Mouse (Mus musculus) erythroblast, embryonic 14.5 days (primary cell): ENCODE measurements around the gene H1foo. TPM values are rescaled to one million over a fixed set of nuclear protein-coding genes. Genes with fewer than 3 reads are reported as not detected.

Experiments used
- H3K27me3 ChIP-seq: 2 replicates; pipeline ENCODE4 v1.6.1; 2012; ENCODE audit warnings: inconsistent platforms; ENCODE audit not compliant: control insufficient read depth
- H3K36me3 ChIP-seq: 2 replicates; pipeline ENCODE4 v1.6.1; 2012; ENCODE audit warnings: mild to moderate bottlenecking, inconsistent platforms; ENCODE audit not compliant: control insufficient read depth
- H3K4me1 ChIP-seq: 2 replicates; pipeline ENCODE4 v1.6.1; 2012; ENCODE audit warnings: inconsistent platforms; ENCODE audit not compliant: control insufficient read depth
- H3K4me3 ChIP-seq: replicated peaks from 2 replicates; pipeline ENCODE3; 2012; ENCODE audit warnings: moderate library complexity, mild to moderate bottlenecking, inconsistent platforms
- H3K9me3 ChIP-seq: 2 replicates; pipeline ENCODE4 v1.6.1; 2012; ENCODE audit warnings: low read length, inconsistent platforms, mixed read lengths; ENCODE audit not compliant: control insufficient read depth
- GATA1 ChIP-seq: IDR thresholded peaks from 2 replicates; pipeline ENCODE4 v1.6.1; 2012; ENCODE audit warnings: low read length, inconsistent platforms, mixed read lengths
- TAL1 ChIP-seq: IDR thresholded peaks from 3 replicates; pipeline ENCODE4 v1.6.1; 2012; ENCODE audit warnings: low read length, inconsistent platforms, mixed read lengths
- polyA plus RNA-seq: library from polyadenylated mRNA; stranded (reverse); fragments of >175 nt; gene quantifications from 2 replicates; pipeline ENCODE4 v1.2.3, GENCODE M21; 2012

H1foo gene
- polyA plus RNA-seq, 1 experiment: not detected

- TF ChIP-seq TAL1: no peak
- TF ChIP-seq GATA1: no peak
- no peaks in the 10 kb centered on the region for H3K36me3 ChIP-seq
- H3K9me3 ChIP-seq: no peaks in the 10 kb centered on the region
- no peaks in the 10 kb centered on the region for H3K27me3 ChIP-seq
- no peak overlapping the region for H3K4me3 ChIP-seq
- no peaks in the 10 kb centered on the region for H3K4me1 ChIP-seq
These were observed 28.6 kb downstream of the H1foo start for GRCm38 (mm10) chr6:115973139-115973875.

- no peak for TF ChIP-seq TAL1
- no peak for TF ChIP-seq GATA1
- Histone ChIP-seq H3K36me3 (no peaks in the 10 kb centered on the region), H3K27me3 (no peaks in the 10 kb centered on the region), H3K4me1 (no peaks in the 10 kb centered on the region), H3K9me3 (no peaks in the 10 kb centered on the region), H3K4me3 (no peak overlapping the region)
These were observed 29.3 kb downstream of the H1foo start for GRCm38 (mm10) chr6:115973881-115974662.

- no peaks in the 10 kb centered on the region for H3K4me1 ChIP-seq
- H3K36me3 ChIP-seq: no peaks in the 10 kb centered on the region
- TF ChIP-seq GATA1: no peak
- no peak for TF ChIP-seq TAL1
- no peaks in the 10 kb centered on the region for H3K27me3 ChIP-seq
- no peak overlapping the region for H3K4me3 ChIP-seq
- no peaks in the 10 kb centered on the region for H3K9me3 ChIP-seq
These were observed 30.9 kb downstream of the H1foo start for GRCm38 (mm10) chr6:115975606-115976005.

DNA sequence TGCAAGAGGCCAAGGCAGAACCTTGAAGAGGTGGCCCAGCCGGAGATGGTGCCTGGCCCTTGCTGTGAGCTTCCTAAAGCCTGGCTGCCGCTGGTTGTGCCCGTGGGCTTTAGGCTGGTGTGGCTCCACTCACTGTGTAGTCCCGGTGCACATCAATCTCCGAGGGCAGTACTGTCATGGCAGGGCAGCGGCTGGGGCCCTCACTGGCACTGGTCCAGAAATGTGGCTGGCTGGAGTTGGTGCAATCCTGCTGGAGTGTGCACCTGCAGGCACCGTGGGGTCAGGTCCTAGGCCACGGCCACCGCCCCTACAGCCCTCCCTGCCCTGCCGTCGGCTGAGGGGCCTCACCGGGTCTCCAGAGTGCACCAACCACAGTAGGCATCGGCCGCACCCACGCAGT is 33.1 kb downstream of the H1foo start:
- TF ChIP-seq TAL1 (no peak), GATA1 (no peak)
- H3K4me1 ChIP-seq: no peaks in the 10 kb centered on the region
- H3K27me3 ChIP-seq: no peaks in the 10 kb centered on the region
- H3K36me3 ChIP-seq: no peaks in the 10 kb centered on the region
- H3K9me3 ChIP-seq: no peaks in the 10 kb centered on the region
- H3K4me3 ChIP-seq: no peak overlapping the region

DNA sequence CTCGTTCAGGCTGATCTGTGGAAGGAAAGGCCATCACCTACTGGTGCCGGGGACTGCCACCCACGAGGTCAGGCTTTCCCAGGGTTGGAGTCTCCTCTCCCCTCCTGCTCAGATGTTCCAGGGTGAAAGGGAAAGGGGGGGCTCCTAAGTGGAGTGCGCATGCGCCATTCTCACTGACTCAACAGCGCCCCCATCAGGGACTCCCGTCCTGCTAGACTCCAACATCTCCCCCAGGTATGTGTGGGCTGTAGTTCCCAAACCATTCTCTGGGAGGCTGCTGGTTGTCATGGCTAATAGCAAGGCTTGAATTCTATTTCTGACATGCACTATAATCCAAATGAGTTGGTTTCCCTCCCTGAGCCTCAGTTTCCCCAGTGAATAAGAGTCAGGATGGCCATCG is 33.9 kb downstream of the H1foo start:
- no peak overlapping the region for H3K4me3 ChIP-seq
- no peaks in the 10 kb centered on the region for H3K36me3 ChIP-seq
- H3K9me3 ChIP-seq: no peaks in the 10 kb centered on the region
- no peaks in the 10 kb centered on the region for H3K4me1 ChIP-seq
- TF ChIP-seq TAL1: no peak
- TF ChIP-seq GATA1: no peak
- no peaks in the 10 kb centered on the region for H3K27me3 ChIP-seq

- TF ChIP-seq GATA1 (no peak), TAL1 (no peak)
- H3K4me1 ChIP-seq: no peaks in the 10 kb centered on the region
- H3K36me3 ChIP-seq: no peaks in the 10 kb centered on the region
- no peak overlapping the region for H3K4me3 ChIP-seq
- H3K27me3 ChIP-seq: no peaks in the 10 kb centered on the region
- H3K9me3 ChIP-seq: no peaks in the 10 kb centered on the region
These were observed 38.2 kb downstream of the H1foo start for GRCm38 (mm10) chr6:115982889-115983288.

DNA sequence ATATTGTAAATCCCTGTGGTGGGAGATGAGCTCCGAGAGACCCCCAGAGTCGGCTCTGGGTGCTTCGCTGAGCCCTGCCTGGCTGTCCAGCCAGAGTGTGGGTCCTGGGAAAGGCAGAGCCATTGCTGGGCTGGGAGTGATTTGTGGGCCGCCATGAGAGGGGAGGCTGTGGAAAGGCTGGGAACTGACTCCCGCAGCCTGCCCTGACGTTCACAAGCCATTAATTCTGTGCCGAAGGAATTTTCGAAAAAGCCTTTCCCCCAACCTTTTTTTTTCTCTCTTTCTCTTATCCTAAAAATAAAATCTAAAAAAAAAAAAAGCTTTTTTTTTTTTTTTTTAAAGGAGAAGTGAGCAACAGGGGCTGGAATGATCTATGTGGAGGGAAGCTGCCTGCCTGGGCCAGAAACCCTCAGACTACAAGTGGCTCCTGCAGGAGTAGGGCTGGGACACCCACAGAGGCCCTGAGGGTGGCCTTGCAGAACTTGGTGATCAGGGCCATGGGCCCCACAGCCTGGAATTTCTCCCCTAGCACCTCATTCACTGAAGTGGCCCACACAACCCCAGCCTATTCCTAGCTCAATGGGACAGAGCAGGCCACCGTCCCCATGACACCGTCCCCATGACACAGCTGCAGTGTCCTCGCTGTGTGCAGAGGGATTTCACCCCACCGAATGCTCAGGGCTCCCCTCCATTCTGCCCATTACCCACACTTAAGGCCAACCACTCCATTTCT is 38.7 kb downstream of the H1foo start:
- TF ChIP-seq GATA1: no peak
- no peak for TF ChIP-seq TAL1
- no peaks in the 10 kb centered on the region for H3K4me1 ChIP-seq
- H3K9me3 ChIP-seq: no peaks in the 10 kb centered on the region
- H3K27me3 ChIP-seq: no peaks in the 10 kb centered on the region
- H3K36me3 ChIP-seq: no peaks in the 10 kb centered on the region
- H3K4me3 ChIP-seq: no peak overlapping the region

DNA sequence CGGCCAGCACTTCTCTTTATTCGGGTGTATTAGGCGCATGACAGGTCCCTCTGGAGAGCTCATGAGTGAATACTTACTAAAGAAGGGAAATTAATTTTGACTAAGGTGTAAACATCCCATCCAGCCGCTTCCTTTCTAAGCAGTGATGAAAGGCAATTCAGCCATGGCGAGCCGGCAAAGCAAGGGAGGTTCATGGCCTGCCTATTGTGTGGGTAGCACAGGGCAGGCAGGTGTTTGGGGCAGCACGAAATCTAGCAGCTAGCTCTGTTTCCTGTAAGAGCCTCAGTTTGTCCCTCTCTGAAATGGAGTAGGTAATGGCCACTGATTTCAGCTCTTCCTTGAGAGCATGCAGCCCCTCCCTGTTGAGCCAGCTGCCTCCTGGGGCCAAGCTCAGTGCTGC is 39.8 kb downstream of the H1foo start:
- H3K27me3 ChIP-seq: 0 out of 2 replicates have a peak, but pooled peaks cover 3% of the 10 kb centered on the region
- H3K36me3 ChIP-seq: no peaks in the 10 kb centered on the region
- TF ChIP-seq TAL1 (no peak), GATA1 (no peak)
- no peaks in the 10 kb centered on the region for H3K4me1 ChIP-seq
- H3K9me3 ChIP-seq: no peaks in the 10 kb centered on the region
- no peak overlapping the region for H3K4me3 ChIP-seq

GRCm38 (mm10) chr6:115985622-115986021 is 40.9 kb downstream of the H1foo start:
- Histone ChIP-seq H3K27me3 (peaks cover 8% of the 10 kb centered on the region), H3K9me3 (no peaks in the 10 kb centered on the region), H3K4me1 (no peaks in the 10 kb centered on the region), H3K4me3 (no peak overlapping the region), H3K36me3 (no peaks in the 10 kb centered on the region)
- TF ChIP-seq TAL1 (no peak), GATA1 (no peak)
